Mouse (Mus musculus): ENCODE data around the gene Dnaaf1. TPM values are rescaled to one million over a fixed set of nuclear protein-coding genes. Genes with fewer than 3 reads are reported as not detected.
A peak's percentile ranks its signal among the peaks of the same experiment; 100 is the strongest.

The Dnaaf1 gene
- total RNA-seq, 2 experiments from 2014 or later, result 0.32 to 0.38 TPM

GRCm38 (mm10) chr8:119557821-119558602 is 17.0 kb upstream of the Dnaaf1 start:
- peak in 1 of 2 experiments; percentile 67 for DNase-seq (ENCODE audit: low spot score in 2 of 2)
- peak overlapping the region; percentile 86 for H3K4me3 ChIP-seq
- H3K27ac ChIP-seq, result peak overlapping the region; percentile 99
- TF ChIP-seq CTCF (conservative IDR thresholded peaks at IDR 0.05), result no peak

DNA sequence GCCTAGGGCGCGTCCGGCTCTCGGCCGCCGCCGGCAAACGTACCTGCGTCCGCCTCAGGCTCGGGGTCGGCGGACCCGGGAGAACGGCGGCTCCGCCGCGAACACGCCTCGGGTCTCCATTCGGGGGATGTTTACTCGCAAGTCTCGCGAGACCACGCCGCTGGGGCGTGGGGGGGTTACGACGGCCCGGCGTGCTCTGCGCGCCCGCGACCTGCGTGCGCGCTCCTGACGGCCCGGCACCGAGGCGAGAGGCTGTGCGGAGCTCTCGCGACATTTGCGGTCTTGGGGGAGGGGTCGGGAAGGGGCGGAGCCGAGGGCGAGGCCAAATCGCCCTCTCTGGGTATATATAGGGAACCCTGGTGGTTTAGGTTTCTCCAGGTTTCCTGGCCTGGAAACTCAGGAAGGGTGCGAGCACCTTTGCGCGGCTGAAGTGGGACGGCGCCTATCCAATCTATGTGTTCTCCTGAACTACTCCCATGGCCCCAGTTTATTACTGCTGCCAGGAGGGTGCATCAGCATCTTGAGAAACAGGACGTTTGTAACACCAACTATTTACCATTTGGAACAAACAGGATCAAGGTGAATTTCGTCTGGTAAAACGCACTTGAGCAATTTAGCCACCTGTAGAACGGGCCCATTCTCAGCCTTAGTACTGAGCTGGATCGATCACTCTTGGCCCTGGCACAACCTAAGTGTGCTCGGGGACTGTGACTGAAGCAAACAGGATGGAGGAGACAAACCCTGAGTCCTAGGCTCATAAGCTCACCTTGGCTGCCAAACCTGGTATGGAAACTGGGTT is 16.2 kb upstream of the Dnaaf1 start, which contains the start of gene Mbtps1:
Mbtps1 (minus strand) TSS at position 133 of the 799 bp plus-strand sequence.
- peak; percentile 51 for TF ChIP-seq CTCF (conservative IDR thresholded peaks at IDR 0.05)
- peak within 1 kb of the TSS; percentile 86 for H3K4me3 ChIP-seq
- DNase-seq (ENCODE audit: low spot score in 2 of 2), result peak; percentile 96 to 98

DNA sequence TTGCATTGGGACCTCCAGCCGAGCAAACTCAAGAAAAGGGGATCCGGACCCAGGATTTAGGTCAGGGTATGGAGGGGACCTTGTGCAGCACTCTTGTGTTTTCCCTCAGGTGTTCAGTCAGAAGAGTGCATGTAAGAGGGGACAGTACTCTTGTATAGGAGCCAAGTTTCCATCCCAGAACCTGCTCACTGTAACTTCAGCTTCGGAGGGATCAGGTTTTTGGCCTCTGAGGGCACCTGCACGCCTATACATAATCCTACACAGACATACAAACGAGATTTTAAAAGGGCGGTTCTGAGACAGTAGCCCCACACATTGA is 15.7 kb upstream of the Dnaaf1 start:
- peak overlapping the region; percentile 99 for H3K27ac ChIP-seq
- no peak overlapping the region for H3K4me3 ChIP-seq
- no peak for TF ChIP-seq CTCF (conservative IDR thresholded peaks at IDR 0.05)
- no peak for DNase-seq (ENCODE audit: low spot score in 2 of 2)

More for the DNA sequence above, 16.2 kb upstream of the Dnaaf1 start, which contains the start of gene Mbtps1:
- peak within 1 kb of the TSS; percentile 99 for H3K27ac ChIP-seq

DNA sequence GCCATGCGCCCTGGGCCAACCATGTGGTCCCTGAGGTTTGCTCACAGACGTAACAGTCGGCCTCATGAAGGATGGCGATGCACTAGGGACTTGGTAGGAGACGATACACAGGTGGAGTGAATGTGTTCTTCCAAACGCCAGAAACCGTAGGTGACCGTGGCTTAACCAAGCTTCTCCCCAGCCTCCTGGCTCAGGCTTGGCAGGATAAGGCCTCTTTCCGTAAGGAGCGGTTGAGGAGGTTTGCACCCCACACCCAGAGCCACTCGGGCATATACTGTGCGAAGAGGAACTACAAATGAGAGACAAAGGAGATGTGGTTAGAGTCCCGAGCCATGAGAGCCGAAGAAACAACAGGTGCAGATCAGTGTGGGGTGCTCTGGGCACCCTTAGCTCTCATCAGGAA is 11.2 kb upstream of the Dnaaf1 start:
- H3K27ac ChIP-seq, result no peak overlapping the region
- TF ChIP-seq CTCF (conservative IDR thresholded peaks at IDR 0.05), result no peak
- no peak for DNase-seq (ENCODE audit: low spot score in 2 of 2)

GRCm38 (mm10) chr8:119566367-119566766 is 8.7 kb upstream of the Dnaaf1 start:
- Histone ChIP-seq H3K4me3 (no peak overlapping the region), H3K27ac (no peak overlapping the region)
- DNase-seq (ENCODE audit: low spot score in 2 of 2), result no peak
- TF ChIP-seq CTCF (conservative IDR thresholded peaks at IDR 0.05), result no peak

More for the DNA sequence above, 11.2 kb upstream of the Dnaaf1 start:
- H3K4me3 ChIP-seq, result no peak overlapping the region

- Histone ChIP-seq H3K27ac (no peak overlapping the region), H3K4me3 (no peak overlapping the region)
- TF ChIP-seq CTCF (conservative IDR thresholded peaks at IDR 0.05), result no peak
- no peak for DNase-seq (ENCODE audit: low spot score in 2 of 2)
Observed at GRCm38 (mm10) chr8:119568251-119568650, 6.8 kb upstream of the Dnaaf1 start.

GRCm38 (mm10) chr8:119568951-119569350 is 6.1 kb upstream of the Dnaaf1 start:
- TF ChIP-seq CTCF (conservative IDR thresholded peaks at IDR 0.05), result no peak
- no peak for DNase-seq (ENCODE audit: low spot score in 2 of 2)

DNA sequence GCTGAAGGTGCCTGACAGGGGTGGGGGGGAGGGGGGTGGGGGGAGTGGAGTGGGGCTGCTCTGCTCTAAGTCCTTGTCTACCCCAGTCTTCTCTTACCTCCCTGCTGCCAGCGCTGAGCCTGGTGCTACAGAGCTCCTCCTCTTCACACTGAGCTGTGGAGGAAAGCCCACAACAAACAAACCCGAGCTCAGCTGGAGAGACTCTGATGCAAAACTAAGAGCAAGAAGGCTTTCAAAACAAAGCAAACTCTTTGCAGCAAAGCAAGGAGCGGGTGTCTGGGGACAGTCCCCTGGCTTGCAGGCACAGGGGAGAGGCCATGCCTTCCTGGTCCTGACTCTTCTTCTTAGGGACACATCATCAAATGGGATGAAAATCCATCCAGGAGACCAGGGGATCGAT is 5.2 kb upstream of the Dnaaf1 start:
- no peak for TF ChIP-seq CTCF (conservative IDR thresholded peaks at IDR 0.05)
- Histone ChIP-seq H3K27ac (no peak overlapping the region), H3K4me3 (no peak overlapping the region)
- DNase-seq (ENCODE audit: low spot score in 2 of 2), result no peak

More at GRCm38 (mm10) chr8:119568951-119569350, 6.1 kb upstream of the Dnaaf1 start:
- Histone ChIP-seq H3K27ac (no peak overlapping the region), H3K4me3 (no peak overlapping the region)

GRCm38 (mm10) chr8:119571135-119571534 is 3.9 kb upstream of the Dnaaf1 start:
- no peak for DNase-seq (ENCODE audit: low spot score in 2 of 2)
- Histone ChIP-seq H3K27ac (no peak overlapping the region), H3K4me3 (no peak overlapping the region)
- no peak for TF ChIP-seq CTCF (conservative IDR thresholded peaks at IDR 0.05)

- DNase-seq (ENCODE audit: low spot score in 2 of 2), result no peak
Observed at GRCm38 (mm10) chr8:119572411-119572810, 2.6 kb upstream of the Dnaaf1 start.

DNA sequence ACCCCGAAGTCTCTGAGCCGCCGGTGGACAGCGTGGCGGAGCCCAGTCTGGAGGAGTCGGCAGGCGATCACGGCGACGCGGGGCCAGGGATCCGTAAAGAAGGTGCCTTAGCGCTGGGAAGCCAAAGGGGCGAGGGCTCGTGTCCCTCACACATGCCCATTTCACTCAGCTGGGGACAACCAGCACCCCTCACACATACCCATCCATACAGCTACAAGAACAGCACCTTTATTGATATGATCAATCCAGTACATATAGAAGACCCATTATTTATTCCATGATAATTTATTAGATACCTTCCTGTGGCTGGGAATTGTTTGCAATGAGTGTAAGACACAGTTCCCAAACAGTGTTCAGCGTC is 311 bp downstream of the Dnaaf1 start:
- no peak for TF ChIP-seq CTCF (conservative IDR thresholded peaks at IDR 0.05)
- H3K4me3 ChIP-seq, result peak overlapping the region; percentile 96
- no peak for DNase-seq (ENCODE audit: low spot score in 2 of 2)
- peak overlapping the region; percentile 75 for H3K27ac ChIP-seq

More at GRCm38 (mm10) chr8:119572411-119572810, 2.6 kb upstream of the Dnaaf1 start:
- H3K27ac ChIP-seq, result no peak overlapping the region
- TF ChIP-seq CTCF (conservative IDR thresholded peaks at IDR 0.05), result no peak
- H3K4me3 ChIP-seq, result no peak overlapping the region

GRCm38 (mm10) chr8:119579096-119579495 is 4.1 kb downstream of the Dnaaf1 start:
- DNase-seq (ENCODE audit: low spot score in 2 of 2), result no peak
- no peak for TF ChIP-seq CTCF (conservative IDR thresholded peaks at IDR 0.05)
- Histone ChIP-seq H3K4me3 (no peak overlapping the region), H3K27ac (no peak overlapping the region)

- no peak for TF ChIP-seq CTCF (conservative IDR thresholded peaks at IDR 0.05)
- no peak overlapping the region for H3K27ac ChIP-seq
- no peak overlapping the region for H3K4me3 ChIP-seq
- no peak for DNase-seq (ENCODE audit: low spot score in 2 of 2)
Observed at GRCm38 (mm10) chr8:119580441-119581161, 5.6 kb downstream of the Dnaaf1 start.

Measured in layer of hippocampus, adult 2 months (tissue).